Mouse (Mus musculus) adrenal gland, postnatal 25 days (tissue): ENCODE measurements around the gene Vdac2. TPM values are rescaled to one million over a fixed set of nuclear protein-coding genes. Genes with fewer than 3 reads are reported as not detected.

ENCODE experiments used
- DNase-seq: peaks from one replicate; pipeline ENCODE4 v3.0.0; 2021; ENCODE audit warnings: mixed read lengths
- total RNA-seq: library from RNA; stranded (reverse); gene quantifications from 2 replicates; pipeline ENCODE4 v1.2.3, GENCODE M21; 2021

The Vdac2 gene
- total RNA-seq, 1 experiment from 2014 or later: 205 TPM

DNA sequence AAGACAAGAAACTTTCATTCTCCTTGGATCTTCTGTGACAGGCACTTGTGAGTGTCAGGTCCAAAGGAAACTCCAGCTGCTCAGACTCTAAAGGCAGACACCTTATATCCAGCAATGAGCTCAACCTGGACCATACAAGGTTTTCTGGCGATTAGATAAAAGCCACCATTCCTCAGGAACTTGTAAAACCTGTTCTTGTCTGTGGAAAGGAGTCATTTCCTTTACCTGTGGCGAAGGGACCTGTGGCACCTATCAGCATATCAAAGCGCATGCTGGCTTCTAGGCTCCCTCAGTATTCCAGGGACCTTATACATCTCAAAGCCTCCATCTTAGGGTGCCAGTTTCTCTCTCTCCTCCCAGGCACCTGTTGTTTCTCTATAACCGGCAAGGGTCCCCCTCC lies 7.6 kb upstream of the Vdac2 start:
- no peak for DNase-seq

DNA sequence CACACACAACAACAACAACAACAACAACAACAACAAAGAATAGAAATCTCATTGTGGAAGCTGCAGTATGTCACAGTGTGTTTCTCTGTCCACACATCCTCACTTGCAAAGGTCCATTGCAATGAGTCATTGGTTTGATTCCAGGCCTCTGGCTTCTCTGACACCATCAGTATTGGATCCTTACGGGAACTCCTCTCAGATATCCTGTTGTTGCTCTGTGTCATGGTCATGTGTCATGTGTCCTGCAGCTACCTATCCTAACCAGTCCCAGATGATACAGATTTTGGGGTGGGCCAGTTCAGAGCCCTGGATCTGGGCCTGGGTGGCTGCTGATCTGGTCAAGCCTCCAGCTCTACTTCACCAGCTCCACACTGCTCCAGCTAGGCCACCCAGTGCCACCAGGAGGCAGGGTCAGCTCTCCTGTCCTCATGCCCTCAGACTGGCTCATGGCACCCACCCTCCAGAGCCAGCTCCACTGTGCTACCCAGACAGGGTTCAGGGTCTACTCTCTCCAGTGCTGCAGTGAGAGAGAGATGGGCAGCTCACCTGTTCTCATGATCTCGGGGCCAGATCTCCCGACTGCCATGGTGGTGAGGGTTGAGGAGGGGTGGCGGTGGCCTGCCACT lies 4.0 kb upstream of the Vdac2 start:
- DNase-seq: no peak

DNA sequence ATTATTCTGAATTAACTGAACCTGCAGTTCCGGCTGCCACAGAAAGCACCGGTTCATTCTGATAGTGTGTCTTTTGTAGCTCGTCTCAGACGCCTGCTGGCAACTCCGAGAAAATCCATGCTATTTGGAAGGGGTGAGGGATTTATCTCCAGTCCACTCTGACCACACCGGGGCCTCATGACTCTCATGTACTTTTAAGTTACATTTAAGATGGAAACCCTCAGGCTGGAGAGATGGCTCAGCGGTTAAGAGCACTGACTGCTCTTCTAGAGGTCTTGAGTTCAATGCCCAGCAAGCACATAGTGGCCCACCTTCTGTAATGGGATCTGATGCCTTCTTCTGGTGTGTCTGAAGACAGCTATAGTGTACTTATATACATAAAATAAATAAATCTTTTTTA lies 2.7 kb upstream of the Vdac2 start:
- no peak for DNase-seq

DNA sequence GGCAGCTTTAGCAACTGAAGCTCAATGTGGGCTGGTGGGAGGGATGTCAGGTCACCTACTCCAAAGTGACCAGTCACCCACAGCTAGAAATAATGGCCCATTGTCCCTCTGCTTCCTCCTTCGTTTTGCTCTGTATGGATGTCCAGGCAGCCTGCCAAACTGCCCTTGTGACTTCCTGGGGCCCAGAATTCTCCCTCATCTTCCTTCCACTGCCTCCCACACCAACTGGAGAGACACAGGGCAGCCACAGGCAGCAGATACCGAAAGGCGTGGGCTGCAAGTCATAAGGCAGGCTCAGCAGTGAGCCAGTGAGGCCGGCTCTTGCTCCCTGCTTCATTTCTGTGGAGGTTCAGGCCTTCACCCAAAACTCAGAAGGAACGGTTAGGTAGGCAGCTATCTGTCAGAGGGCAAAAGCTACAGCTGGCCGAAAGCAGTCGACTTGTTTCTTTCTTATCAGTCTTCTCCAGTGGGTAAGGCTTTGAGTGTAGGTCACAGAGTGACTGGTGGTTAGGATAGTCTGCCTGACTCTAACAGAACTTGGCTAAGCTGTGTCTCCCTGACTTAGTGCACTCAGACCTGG lies 2.2 kb upstream of the Vdac2 start:
- peak; percentile 71 for DNase-seq

DNA sequence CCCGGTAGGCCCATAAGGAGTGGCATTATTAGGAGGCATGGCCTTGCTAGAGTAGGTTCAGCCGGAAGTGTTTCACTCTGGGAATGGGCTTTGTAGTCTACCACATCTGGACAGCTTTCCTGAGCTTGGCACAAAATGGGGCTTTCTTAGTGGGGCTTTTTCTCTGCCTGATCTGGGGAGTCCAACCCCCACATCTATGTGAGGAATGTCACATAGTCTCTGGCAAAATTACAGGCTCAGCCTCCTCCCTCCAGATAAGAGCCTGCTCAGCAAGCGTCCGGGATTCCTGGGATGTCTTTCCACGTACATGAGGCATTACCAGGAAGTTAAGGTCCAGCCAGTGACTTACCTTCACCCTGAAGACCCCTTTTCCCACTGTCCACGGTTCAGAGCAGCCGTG lies 1.1 kb upstream of the Vdac2 start:
- no peak for DNase-seq

DNA sequence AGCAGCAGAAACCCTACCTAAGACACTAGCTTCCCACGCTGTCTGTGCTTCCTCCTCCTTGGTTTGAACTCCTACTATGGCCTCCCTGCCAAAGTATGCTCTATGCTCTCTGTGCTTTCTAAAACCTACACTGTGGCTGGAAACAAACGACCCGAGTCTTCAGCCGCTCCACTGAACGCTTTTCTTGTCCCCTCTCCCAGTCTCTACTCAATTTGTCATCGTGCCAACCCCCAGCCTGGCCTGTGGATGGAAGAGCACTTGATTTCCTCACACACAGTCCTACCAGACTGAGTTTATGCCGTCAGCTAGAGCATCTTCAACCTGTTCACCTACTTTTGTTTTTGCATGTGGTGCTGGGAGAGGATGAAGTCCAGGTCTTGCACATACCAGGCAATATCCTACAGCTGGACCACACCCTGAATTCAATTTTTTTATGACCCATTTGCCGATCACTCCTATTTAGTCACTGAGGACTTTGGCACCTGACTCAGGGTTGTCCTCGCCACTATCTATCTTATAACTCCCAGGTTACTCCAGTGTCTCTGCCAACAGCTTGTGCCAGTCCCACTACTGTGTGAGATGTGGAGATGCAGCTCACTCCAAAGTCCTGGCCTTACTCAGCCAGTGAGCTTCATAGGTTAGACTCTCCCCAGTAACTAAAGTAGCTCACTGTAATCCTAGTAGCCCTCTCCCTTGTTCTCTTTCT lies 901 bp downstream of the Vdac2 start:
- no peak for DNase-seq

DNA sequence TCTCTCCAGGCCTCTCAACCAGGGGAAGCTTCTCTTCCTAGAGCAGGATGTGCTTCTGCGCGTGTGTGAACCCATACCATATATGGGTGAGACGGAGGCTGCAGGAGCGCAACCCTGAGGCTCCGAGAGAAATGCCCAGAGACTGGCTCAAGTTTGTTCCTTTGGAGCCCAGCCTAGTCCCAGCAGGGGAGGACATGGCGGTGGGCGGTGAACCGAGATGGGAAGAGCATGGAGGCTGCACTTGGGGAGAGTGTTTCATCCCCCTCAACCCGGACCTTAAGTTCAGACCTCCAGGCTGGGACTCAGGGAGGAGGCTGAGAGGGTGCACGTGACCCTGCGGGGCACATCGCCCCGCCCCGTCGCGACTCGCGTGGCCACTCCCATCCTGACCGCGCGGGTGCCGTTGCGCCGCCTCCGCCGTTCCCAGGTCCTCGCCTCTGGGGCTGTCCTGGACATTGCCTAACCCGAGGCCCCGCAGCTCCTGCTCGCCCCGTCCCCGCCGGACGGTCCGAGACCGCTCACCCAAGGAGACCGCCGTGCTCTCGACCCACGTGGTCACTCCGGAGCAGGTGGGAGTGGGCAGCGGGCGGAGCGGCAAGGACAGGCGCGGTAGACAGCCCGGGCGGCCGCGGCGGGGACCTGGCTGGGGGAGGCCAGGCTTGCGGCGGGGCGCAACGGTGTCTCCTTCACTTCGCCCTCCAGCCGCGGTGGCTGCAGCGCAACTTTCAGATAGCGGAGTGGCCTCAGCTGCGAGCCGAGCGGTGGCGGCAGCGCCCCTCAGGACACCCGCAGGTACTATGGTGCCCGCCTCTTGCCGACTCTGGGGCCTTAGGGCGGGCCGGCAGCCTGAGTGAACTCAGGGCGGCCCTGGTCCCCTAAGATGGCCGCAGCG lies 6.1 kb downstream of the Vdac2 start:
- DNase-seq: peak; percentile 96

DNA sequence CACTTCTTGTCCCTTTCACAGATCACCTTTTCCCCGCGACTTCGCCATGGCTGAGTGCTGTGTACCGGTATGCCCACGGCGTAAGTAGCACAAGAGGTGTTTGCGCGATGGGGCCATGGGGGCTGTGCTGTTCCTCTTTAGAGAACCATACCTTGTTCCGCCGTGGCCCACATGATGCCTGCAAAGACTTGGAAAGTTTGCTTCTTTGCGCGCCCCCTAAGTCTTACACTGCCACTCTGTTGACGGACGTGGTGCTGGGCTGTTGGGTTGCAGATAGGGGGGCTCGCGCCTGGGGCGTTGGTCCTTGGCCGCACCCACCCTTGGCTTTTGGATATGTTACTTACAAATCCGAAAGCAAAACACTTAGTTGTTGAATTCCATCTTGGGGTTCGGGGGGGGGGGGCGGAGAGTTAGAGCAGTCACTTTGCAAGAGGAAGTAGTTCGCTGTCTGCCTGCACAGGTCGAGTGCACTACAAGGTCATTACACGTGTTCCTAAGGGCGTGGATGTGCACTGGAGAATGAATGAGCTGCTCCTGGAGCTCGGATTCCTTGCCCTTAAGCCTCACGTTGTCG lies 6.9 kb downstream of the Vdac2 start:
- DNase-seq: no peak

DNA sequence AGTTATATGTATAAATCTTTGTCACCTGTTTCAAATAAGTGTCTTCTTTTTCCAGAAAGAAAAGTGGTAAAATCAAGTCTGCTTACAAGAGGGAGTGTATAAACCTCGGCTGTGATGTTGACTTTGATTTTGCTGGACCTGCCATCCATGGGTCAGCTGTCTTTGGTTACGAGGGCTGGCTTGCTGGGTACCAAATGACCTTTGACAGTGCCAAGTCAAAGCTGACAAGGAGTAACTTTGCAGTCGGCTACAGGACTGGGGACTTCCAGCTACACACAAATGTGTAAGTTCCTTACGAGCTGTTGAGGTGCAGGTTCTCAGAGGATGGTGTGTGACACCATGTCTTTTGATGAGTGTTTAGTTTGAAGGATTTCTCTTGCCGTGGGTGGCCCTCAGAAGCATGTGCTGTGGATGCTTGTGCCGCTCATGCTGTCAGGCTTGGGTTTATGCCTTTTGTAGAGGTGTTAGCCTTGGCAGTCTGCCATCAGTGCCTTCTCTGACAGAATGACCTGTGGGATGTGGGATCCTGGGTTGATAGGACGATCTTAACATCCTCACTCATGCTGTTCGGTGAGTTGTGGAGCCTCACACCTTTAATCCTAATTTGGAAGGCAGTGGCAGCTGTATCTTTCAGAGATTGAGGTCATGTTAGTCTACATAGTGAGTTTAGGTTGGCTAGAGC lies 13.4 kb downstream of the Vdac2 start:
- no peak for DNase-seq

DNA sequence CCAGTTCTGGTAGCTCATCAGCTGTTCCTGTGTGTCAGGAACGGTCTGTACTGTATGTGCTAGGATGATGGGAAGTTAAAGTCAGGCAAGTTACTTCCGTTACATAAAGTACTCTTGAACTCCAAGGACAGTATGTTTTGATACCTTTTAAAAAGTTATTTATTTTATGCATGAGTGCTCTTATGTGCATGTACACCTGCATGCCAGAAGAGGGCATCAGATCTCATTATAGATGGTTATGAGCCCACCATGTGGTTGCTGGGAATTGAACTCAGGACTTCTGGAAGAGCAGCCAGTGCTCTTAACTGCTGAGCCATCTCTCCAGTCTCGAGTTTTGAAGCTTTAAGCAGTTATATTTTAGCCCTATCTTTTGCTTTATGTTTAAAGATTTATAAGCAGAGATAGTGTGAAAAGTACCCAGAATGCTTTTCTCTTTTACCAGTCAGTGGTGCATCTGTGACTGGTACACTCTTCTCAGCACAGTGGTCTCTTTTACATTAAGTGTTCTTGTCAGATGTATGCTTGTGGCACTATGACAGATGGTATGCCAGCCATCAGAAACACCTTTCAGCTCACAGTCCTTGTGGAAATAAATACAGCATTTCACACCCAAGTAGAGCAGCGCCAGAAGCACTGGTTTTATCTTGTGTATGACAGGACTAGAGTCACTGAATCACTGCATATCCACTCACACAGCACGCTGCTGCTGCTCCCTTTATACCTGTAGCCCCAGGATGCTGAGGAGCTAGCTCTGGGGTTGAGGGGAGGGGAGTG lies 17.0 kb downstream of the Vdac2 start:
- no peak for DNase-seq

DNA sequence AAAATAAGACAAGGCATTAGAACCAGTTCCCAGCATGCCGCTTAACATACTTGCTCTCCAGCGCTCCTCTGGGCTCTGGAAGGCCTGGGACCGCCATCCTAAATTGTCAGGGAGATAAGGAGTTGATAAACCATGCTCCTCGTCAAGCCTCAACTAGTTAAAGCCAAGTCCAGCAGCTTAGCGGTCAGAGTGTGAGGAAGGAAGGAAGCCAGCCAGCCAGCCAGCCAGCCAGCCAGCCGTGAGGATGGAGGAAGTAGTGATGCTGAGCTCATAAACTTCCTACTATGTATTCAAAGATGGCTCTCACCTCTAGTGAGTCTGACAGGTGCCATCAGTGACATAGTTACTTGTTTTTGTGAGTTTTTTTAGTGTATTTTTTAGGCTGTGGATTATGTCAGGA lies 18.2 kb downstream of the Vdac2 start:
- DNase-seq: no peak

DNA sequence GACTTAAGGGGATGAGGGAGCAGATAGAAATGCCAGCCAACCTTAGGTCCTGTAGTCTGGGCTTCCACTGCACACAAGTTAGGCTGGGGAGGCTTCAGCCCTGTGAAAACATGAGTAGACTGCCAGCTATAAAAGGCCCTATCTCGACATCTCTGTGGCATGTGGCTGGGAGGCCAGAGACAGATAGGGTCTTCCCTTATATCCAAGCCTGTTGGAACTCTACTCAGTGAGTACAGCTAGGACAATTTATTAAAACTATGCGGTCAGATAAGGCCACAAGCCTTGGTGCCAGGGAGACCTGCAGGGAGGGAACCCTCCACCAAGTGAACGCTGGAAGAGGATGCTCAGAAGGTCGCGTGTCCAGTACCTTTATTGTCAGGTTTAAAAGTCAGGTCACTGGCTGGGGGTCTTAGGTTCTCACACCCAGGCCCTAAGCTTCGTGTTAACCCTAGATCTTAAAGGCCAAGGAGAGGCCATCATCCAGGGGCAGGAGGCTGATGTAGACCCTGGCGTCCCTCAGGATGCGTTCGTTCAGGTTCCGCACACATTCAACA lies 21.9 kb downstream of the Vdac2 start:
- no peak for DNase-seq

DNA sequence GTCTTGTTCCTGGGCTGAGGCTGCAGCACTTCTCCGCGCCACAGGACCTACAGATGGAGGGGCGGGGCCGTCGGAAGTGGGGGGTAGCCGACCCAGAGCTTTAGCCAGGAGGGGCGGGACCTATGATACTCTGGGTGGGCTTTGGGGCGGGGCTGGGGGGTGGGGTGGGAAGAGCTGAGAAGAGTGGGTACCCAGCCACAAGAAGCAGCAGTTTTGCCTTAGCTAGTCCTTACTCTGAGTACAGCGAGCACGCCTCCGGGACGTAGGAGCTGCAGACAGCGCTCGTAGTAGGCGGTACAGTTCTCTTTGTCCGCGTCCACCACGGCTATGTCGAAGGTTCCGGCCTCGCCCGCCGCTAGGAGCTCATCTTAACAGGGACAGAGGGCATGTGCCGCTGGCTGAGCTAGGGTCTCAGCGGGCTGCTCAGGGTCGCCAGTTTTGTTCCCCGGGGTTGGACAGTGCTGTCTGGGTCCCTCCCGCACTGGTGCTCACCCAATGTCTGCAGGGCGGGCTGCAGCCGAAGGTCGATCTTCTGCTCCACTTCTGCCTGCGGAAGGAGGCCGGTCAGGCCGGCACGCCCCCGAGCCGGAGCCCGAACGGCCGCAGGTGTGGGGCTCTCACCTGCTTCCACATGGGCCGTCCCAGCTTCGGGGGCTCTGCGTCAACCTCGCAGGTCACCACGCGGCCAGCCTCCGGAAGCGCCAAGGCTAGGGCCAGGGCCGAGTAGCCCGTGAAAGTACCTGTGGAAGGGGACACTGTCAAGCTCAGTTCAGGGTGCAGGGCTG lies 22.5 kb downstream of the Vdac2 start:
- peak; percentile 48 for DNase-seq

DNA sequence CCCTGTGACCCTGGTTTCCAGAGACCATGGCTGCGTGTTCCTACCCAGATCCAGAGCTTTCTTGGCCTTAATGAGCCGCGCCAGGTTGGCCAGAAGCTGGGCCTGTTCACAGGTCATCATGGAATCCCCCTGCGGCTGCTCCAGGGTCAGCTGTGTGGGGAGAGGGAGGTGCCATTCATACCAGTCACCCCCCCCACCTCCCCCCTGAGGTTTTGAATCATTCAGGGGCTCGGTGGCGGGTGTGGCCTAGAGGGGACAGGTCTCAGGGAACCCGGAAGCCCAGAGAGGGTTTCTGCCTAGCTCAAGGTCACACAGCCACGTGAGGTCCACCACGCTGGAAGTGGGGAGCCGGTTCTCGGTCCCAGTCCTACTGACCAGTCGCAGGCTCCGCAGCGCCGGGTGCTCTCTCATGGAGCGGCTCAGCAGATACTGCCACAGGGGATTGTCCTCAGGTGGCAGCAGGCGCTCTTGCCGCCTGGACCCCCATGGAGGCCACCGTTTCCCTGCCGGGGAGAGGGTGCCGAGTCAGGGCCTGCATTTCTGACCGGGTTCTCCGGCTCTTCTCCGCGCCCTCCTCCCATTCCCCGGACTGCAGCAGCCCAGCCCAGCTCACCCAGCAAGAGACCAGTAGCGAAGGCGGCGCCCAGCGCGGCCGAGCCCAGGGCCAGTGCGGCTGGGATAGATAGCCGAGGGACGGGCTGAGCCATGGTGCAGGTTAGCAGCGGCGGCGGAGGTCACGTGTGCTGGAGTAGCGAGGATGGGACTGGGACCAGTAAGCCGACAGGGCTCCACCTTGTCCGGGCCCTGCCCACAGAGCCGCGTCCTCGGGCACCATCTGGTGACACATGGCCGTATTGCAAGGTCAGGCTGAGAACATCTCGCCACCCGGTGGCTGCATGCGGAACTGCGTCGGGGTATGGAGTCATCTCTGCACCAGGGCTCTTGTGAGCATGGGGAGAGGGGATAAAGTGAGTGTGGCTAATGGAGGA lies 23.4 kb downstream of the Vdac2 start, which contains the start of gene Comtd1:
Gene Comtd1 (minus strand): TSS at position 812 of the 989 bp plus-strand sequence.
- peak; percentile 94 for DNase-seq

DNA sequence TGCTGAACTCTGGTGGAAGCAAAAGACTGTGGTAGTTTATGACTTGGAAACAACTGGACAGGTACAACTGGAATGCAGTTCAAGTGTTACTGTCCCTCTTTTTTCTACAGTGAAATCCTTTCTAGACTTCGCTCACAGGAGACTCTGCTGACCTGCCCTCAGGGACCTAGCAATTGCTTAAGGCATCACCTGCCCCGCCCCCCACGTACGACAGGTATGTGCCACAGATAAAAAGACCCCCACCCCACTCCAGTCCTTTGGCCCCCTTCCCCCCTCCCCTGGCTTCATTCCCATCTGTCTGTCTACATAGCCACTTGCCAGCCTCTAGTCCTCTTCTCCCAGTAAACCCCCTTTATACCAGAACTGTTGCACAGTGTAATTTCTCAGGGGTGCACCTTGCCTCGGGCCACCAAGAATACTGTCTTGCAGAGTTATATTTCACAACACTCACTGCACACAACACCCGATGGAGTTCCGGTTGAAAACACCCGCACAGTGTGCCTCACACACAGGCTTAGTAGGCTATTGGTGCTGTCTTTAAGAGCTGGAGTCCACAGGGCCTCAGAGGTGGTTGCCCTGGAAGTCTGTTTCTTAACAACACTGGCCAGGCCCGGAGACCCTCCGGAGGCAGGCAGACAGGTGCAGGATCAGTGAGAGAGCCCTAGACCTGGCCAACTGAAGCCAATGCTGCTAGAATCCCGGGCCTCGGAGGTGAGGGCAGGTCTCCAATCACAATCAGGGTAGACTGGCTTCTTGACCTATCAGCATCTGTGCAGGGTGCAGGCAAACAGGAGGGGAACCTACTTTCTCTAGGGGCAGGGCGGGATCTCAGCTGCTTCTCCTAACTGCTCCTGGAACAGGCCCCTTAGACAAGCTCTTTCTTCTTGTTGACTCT lies 24.7 kb downstream of the Vdac2 start:
- DNase-seq: no peak

DNA sequence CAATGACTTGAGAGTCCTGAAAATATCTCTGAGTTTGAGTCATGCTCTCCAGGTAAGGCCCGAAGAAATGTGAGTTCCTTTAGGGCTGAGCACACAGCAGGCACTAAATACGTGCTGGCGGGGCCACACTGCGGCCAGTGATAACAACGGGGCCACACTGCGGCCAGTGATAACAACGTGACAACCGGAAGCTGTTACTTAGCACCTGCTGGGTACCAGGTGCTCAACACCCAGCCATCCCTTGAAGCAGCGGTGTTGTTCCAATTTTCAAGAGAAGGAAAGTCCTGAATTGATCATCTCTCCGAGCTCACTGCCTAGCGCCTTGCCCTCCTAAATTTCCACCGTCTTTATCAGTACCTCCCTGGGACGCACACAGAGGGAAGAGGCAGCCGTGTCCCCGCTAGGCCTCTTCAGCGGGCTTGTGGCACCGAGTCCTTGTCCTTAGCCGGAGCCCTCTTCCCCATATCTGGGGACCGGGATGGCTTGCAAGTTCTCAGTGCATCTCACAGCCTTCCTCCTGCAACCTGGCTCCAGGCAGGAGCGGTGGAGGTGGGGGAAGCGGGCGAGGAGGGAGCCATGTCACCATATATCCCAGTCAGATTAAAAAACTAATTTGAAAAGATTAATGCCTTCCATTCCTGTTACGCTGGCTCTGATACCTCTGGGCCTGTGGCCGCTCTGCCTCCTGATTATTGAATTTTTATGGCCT lies 25.5 kb downstream of the Vdac2 start:
- DNase-seq: no peak
